Mouse (Mus musculus) forebrain, embryonic 15.5 days (tissue): ENCODE data around the gene Rasip1. TPM values are rescaled to one million over a fixed set of nuclear protein-coding genes. Genes with fewer than 3 reads are reported as not detected.
"Not testable (repeated sequence)": the region's sequence is repeated elsewhere in the genome, so short reads cannot be mapped to it uniquely, and the experiment has no call there.

Source experiments
- ATAC-seq: fragments of 200-750 bp; cut with Nextera tagmentation; replicated peaks from 2 replicates; pipeline ENCODE4 v1.8.0; 2017; ENCODE audit warnings: mild to moderate bottlenecking, moderate TSS enrichment, moderate library complexity
- H3K27ac ChIP-seq: fragments of 300-500 bp; sonication (generic); replicated peaks from 2 replicates; pipeline ENCODE4 v1.5.1; 2015; ENCODE audit warnings: mild to moderate bottlenecking, inconsistent platforms
- H3K27me3 ChIP-seq: fragments of 300-500 bp; sonication (generic); 2 replicates; pipeline ENCODE4 v1.6.1; 2015; ENCODE audit warnings: inconsistent platforms
- H3K36me3 ChIP-seq: fragments of 300-500 bp; sonication (generic); 2 replicates; pipeline ENCODE4 v1.6.1; 2015; ENCODE audit warnings: mild to moderate bottlenecking, inconsistent platforms
- H3K4me1 ChIP-seq: fragments of 300-500 bp; sonication (generic); 2 replicates; pipeline ENCODE4 v1.6.1; 2015; ENCODE audit warnings: inconsistent platforms
- H3K4me2 ChIP-seq: fragments of 300-500 bp; sonication (generic); replicated peaks from 2 replicates; pipeline ENCODE4 v1.6.1; 2015; ENCODE audit warnings: mild to moderate bottlenecking, inconsistent platforms
- H3K4me3 ChIP-seq: fragments of 300-500 bp; sonication (generic); 2 replicates; pipeline ENCODE4 v1.5.1; 2015; ENCODE audit warnings: mild to moderate bottlenecking, inconsistent platforms
- H3K9ac ChIP-seq: fragments of 300-500 bp; sonication (generic); replicated peaks from 2 replicates; pipeline ENCODE4 v1.6.1; 2015; ENCODE audit warnings: mild to moderate bottlenecking, inconsistent platforms
- H3K9me3 ChIP-seq: fragments of 300-500 bp; sonication (generic); 2 replicates; pipeline ENCODE4 v1.6.1; 2016; ENCODE audit warnings: inconsistent platforms
- WGBS: fragments of 180-500 bp; shearing (Covaris S2); methylation state at CpG from one replicate; pipeline ENCODE4 v1.1.7; 2015; ENCODE audit warnings: mixed read lengths; 5-methylcytosine and 5-hydroxymethylcytosine counted together
- polyA plus RNA-seq: library from polyadenylated mRNA; unstranded; fragments of >200 nt; fragmentation: Nextera tagmentation; extraction: Ambion mirVana; gene quantifications from 2 replicates; pipeline ENCODE4 v1.2.1, GENCODE M21; 2015

The Rasip1 gene
- polyA plus RNA-seq, 1 experiment from 2014 or later: 15.5 TPM

GRCm38 (mm10) chr7:45660746-45661478 lies 33.6 kb downstream of the Rasip1 start:
- H3K27me3 ChIP-seq: no peaks in the 10 kb centered on the region
- no peak overlapping the region for H3K27ac ChIP-seq
- no peaks in the 10 kb centered on the region for H3K36me3 ChIP-seq
- no peak overlapping the region for H3K9ac ChIP-seq
- H3K4me1 ChIP-seq: no peaks in the 10 kb centered on the region
- no peaks in the 10 kb centered on the region for H3K9me3 ChIP-seq
- H3K4me2 ChIP-seq: no peak overlapping the region
- no peak overlapping the region for H3K4me3 ChIP-seq
- ATAC-seq: no peak
- 81% methylated on average over 11 of the region's 11 CpGs for WGBS

GRCm38 (mm10) chr7:45661702-45662101 lies 34.4 kb downstream of the Rasip1 start:
- not testable (repeated sequence) for H3K9me3 ChIP-seq, H3K4me3 ChIP-seq, H3K9ac ChIP-seq, H3K27ac ChIP-seq, H3K27me3 ChIP-seq, H3K4me1 ChIP-seq, H3K4me2 ChIP-seq, ATAC-seq, H3K36me3 ChIP-seq
- 91% methylated on average over 6 of the region's 6 CpGs for WGBS

GRCm38 (mm10) chr7:45665303-45666138 lies 38.2 kb downstream of the Rasip1 start:
- Histone ChIP-seq H3K9ac (no peak overlapping the region), H3K36me3 (no peaks in the 10 kb centered on the region), H3K27ac (no peak overlapping the region), H3K27me3 (no peaks in the 10 kb centered on the region), H3K4me3 (no peak overlapping the region), H3K4me2 (no peak overlapping the region), H3K4me1 (no peaks in the 10 kb centered on the region), H3K9me3 (0 out of 2 replicates have a peak, but pooled peaks cover 2% of the 10 kb centered on the region)
- no peak for ATAC-seq
- WGBS: 66% methylated on average over 13 of the region's 13 CpGs

GRCm38 (mm10) chr7:45666161-45666560 lies 38.9 kb downstream of the Rasip1 start, which contains the start of gene Fut2:
Fut2 (minus strand) TSS chr7:45666394.
- no peak within 1 kb of the TSS for H3K9ac ChIP-seq
- H3K4me1 ChIP-seq: no peaks in the 10 kb centered on the region
- H3K4me3 ChIP-seq: no peak within 1 kb of the TSS
- H3K27me3 ChIP-seq: no peaks in the 10 kb centered on the region
- no peak within 1 kb of the TSS for H3K4me2 ChIP-seq
- H3K9me3 ChIP-seq: 0 out of 2 replicates have a peak, but pooled peaks cover 2% of the 10 kb centered on the region
- no peaks in the 10 kb centered on the region for H3K36me3 ChIP-seq
- no peak within 1 kb of the TSS for H3K27ac ChIP-seq
- ATAC-seq: no peak
- WGBS: 89% methylated on average over 7 of the region's 7 CpGs

- Histone ChIP-seq H3K4me3 (no peak overlapping the region), H3K9me3 (0 out of 2 replicates have a peak, but pooled peaks cover 2% of the 10 kb centered on the region), H3K4me1 (no peaks in the 10 kb centered on the region), H3K27ac (no peak overlapping the region), H3K36me3 (no peaks in the 10 kb centered on the region), H3K27me3 (no peaks in the 10 kb centered on the region), H3K4me2 (no peak overlapping the region), H3K9ac (no peak overlapping the region)
- no peak for ATAC-seq
- 66% methylated on average over 14 of the region's 14 CpGs for WGBS
These were observed 40.5 kb downstream of the Rasip1 start for GRCm38 (mm10) chr7:45667761-45668160.

- no peak overlapping the region for H3K4me2 ChIP-seq
- H3K27me3 ChIP-seq: no peaks in the 10 kb centered on the region
- 94% methylated on average over 9 of the region's 9 CpGs for WGBS
- H3K9ac ChIP-seq: no peak overlapping the region
- ATAC-seq: no peak
- no peaks in the 10 kb centered on the region for H3K4me1 ChIP-seq
- H3K4me3 ChIP-seq: no peak overlapping the region
- 0 out of 2 replicates have a peak, but pooled peaks cover 2% of the 10 kb centered on the region for H3K9me3 ChIP-seq
- H3K27ac ChIP-seq: no peak overlapping the region
- no peaks in the 10 kb centered on the region for H3K36me3 ChIP-seq
These were observed 41.6 kb downstream of the Rasip1 start for GRCm38 (mm10) chr7:45668921-45669320.

GRCm38 (mm10) chr7:45677627-45678295 lies 50.5 kb downstream of the Rasip1 start:
- no peaks in the 10 kb centered on the region for H3K36me3 ChIP-seq
- ATAC-seq: no peak

GRCm38 (mm10) chr7:45678513-45678912 lies 51.2 kb downstream of the Rasip1 start:
- WGBS: 89% methylated on average over 14 of the region's 14 CpGs
- ATAC-seq: no peak

More at GRCm38 (mm10) chr7:45677627-45678295, 50.5 kb downstream of the Rasip1 start:
- WGBS: 82% methylated on average over 7 of the region's 7 CpGs
- Histone ChIP-seq H3K4me1 (peaks cover 6% of the 10 kb centered on the region), H3K4me2 (no peak overlapping the region), H3K9me3 (no peaks in the 10 kb centered on the region), H3K9ac (no peak overlapping the region), H3K4me3 (no peak overlapping the region), H3K27ac (no peak overlapping the region), H3K27me3 (no peaks in the 10 kb centered on the region)

GRCm38 (mm10) chr7:45679966-45680621 lies 52.8 kb downstream of the Rasip1 start:
- 72% methylated on average over 14 of the region's 14 CpGs for WGBS
- no peak for ATAC-seq
- no peak overlapping the region for H3K4me2 ChIP-seq
- no peak overlapping the region for H3K9ac ChIP-seq
- H3K36me3 ChIP-seq: no peaks in the 10 kb centered on the region
- peaks cover 8% of the 10 kb centered on the region for H3K4me1 ChIP-seq
- H3K4me3 ChIP-seq: no peak overlapping the region
- H3K9me3 ChIP-seq: no peaks in the 10 kb centered on the region
- no peaks in the 10 kb centered on the region for H3K27me3 ChIP-seq
- H3K27ac ChIP-seq: no peak overlapping the region

More at GRCm38 (mm10) chr7:45678513-45678912, 51.2 kb downstream of the Rasip1 start:
- Histone ChIP-seq H3K4me3 (no peak overlapping the region), H3K4me2 (no peak overlapping the region), H3K9ac (no peak overlapping the region), H3K9me3 (no peaks in the 10 kb centered on the region), H3K36me3 (no peaks in the 10 kb centered on the region), H3K27me3 (no peaks in the 10 kb centered on the region), H3K27ac (no peak overlapping the region), H3K4me1 (peaks cover 8% of the 10 kb centered on the region)

- no peak overlapping the region for H3K27ac ChIP-seq
- no peaks in the 10 kb centered on the region for H3K27me3 ChIP-seq
- H3K4me1 ChIP-seq: peaks cover 8% of the 10 kb centered on the region
- H3K36me3 ChIP-seq: no peaks in the 10 kb centered on the region
- 89% methylated on average over 8 of the region's 8 CpGs for WGBS
- no peak for ATAC-seq
- H3K4me3 ChIP-seq: no peak overlapping the region
- H3K4me2 ChIP-seq: no peak overlapping the region
- H3K9ac ChIP-seq: no peak overlapping the region
- no peaks in the 10 kb centered on the region for H3K9me3 ChIP-seq
These were observed 53.9 kb downstream of the Rasip1 start for GRCm38 (mm10) chr7:45681046-45681736.
